Mouse (Mus musculus): Measurements from ENCODE around the gene Tekt1.

DNA sequence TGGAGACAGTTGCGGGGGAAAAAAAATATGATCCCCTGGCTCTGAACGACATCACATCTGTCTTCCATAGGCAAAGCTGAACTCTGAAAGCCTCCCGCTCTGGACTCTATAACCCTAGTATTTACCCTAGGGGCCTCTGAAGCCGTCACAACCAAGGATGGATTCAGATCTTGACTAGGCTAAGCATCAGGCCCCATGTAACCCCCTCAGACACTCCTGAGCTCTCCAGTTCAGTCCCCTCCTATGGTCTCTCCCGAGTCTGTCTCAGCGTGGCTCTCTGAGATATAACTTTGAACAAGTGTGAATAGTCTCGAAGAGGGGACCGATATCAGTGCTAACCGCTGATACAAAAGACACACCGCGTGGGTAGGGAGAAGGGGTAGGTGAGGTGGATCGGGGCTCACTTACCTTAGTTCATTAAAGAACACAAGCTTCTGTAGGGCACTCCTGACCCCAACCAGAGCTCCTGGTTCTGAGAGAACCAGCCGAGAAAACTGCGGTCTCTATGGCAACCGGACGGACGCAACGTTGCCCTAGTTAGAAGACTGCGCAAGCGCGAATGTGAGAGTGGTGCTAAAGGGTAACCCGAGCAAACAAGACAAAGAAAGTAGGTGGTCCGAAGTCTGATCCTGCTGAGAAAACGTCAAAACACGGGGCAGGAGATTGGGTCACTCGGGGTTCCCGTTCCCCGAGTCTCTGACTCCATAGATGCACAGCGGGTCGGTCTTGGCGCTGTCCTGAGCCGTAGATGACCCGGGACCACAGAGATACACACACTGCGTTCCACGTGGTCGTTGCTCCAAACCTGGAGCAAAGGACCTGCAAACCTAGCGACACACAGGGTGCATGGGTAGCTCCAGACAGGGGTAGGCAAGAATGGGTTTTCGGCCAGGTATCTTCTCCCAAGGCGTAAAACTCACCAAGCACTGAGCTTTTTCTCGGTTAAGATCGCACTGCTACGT, 576 bp downstream of the Tekt1 start:
- TF ChIP-seq CTCF (IDR thresholded peaks at IDR 0.05; ENCODE audit: low read depth) (no peak), EP300 (IDR thresholded peaks at IDR 0.05; ENCODE audit: low read depth) (no peak)

Data from liver, embryonic 14.5 days (tissue).